In the genomic region with DNA sequence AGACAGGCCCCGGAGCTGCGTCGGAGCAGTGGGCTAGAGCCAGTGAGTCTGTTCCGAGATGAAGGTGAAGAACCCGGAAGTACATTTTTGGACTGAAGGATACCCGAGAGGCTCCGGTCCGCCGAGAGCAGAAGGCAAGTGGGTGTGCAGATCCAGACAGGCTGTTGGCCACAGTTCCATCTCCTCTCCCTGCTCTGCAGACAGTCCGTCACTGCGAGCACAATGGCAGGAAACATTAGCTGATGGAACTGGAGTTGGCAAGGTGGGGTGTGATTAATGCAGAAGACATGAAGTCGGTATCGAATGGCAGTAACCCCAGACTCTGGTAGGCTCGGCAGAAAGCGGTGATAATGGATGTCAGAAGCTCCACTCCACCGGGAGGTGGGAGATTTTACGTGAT, we compare ENCODE assay signal across 9 mouse cellular contexts. TPM values are rescaled to one million over a fixed set of nuclear protein-coding genes. Genes with fewer than 3 reads are reported as not detected.
DNase-seq lines count a peak whose midpoint lies in the region; ATAC-seq and TF ChIP-seq lines count a peak whose summit lies in the region.
"Had no signal": no experiment of that assay in that cellular context is flagged by ENCODE, and none has a peak within 500 bp of the region (broad histone marks: within the 10 kb centered on the region; RNA-seq: fewer than 3 reads in every experiment).

No protein-coding gene starts in this region.

- H3K4me3 ChIP-seq in gastrocnemius, adult 2 months: peak overlapping the region; percentile 57
- no peak overlapping the region for H3K4me3 ChIP-seq in kidney, embryonic 15.5 days (replicated peaks)
- H3K4me3 ChIP-seq in liver, embryonic 12.5 days: no peak overlapping the region

- H3K27me3 ChIP-seq in kidney, embryonic 15.5 days: peaks cover 8% of the 10 kb centered on the region; the same call in 1 of the 2 replicates
- peaks cover 3% of the 10 kb centered on the region; the same call in 1 of the 2 replicates for H3K27me3 ChIP-seq in liver, embryonic 12.5 days (replicated peaks)

- H3K36me3 ChIP-seq in kidney, embryonic 15.5 days: no peaks in the 10 kb centered on the region
- H3K36me3 ChIP-seq in liver, embryonic 12.5 days: no peaks in the 10 kb centered on the region

- WGBS in kidney, embryonic 15.5 days: 33% methylated on average over 17 of the region's 17 CpGs
- WGBS in liver, embryonic 12.5 days (ENCODE audit: insufficient replicate concordance): 66% methylated on average over 17 of the region's 17 CpGs

- H3K4me1 ChIP-seq in kidney, embryonic 15.5 days: peaks cover 38% of the 10 kb centered on the region
- H3K4me1 ChIP-seq in liver, embryonic 12.5 days: 0 out of 2 replicates have a peak, but pooled peaks cover 3% of the 10 kb centered on the region

- peak overlapping the region; percentile 33 for H3K4me2 ChIP-seq in kidney, embryonic 15.5 days
- H3K4me2 ChIP-seq in liver, embryonic 12.5 days: no peak overlapping the region

- DNase-seq in gastrocnemius, adult 2 months: peak; percentile 43
- no peak for DNase-seq in gastrocnemius, postnatal 10 days
- peak; percentile 58 to 63 for DNase-seq in right cerebral cortex, adult 2 months (ENCODE audit: low spot score in 2 of 2)
- DNase-seq in right cerebral cortex, postnatal 14 days: no peak
- DNase-seq in thymus, postnatal 10 days (ENCODE audit: low spot score in 2 of 2): no peak
- no peak for DNase-seq in frontal cortex, postnatal 14 days (ENCODE audit: low spot score in 2 of 2)
- DNase-seq: liver had no signal

- no peak overlapping the region for H3K27ac ChIP-seq in gastrocnemius, adult 2 months
- H3K27ac ChIP-seq in kidney, embryonic 15.5 days: no peak overlapping the region
- H3K27ac ChIP-seq in liver, embryonic 12.5 days: no peak overlapping the region

- H3K9me3 ChIP-seq in kidney, embryonic 15.5 days (replicated peaks): no peaks in the 10 kb centered on the region
- H3K9me3 ChIP-seq in liver, embryonic 12.5 days (replicated peaks): no peaks in the 10 kb centered on the region

- TF ChIP-seq CTCF in gastrocnemius, adult 2 months (IDR thresholded peaks at IDR 0.05): no peak

- H3K9ac ChIP-seq in kidney, embryonic 15.5 days: no peak overlapping the region
- H3K9ac ChIP-seq in liver, embryonic 12.5 days: no peak overlapping the region

- intact Hi-C loops in gastrocnemius, adult 2 months (cut with DNase I): no loop called here

- peak; percentile 54; the same call in 1 of the 2 replicates for ATAC-seq in kidney, embryonic 15.5 days (replicated peaks; ENCODE audit: low FRiP score)
- ATAC-seq in liver, embryonic 12.5 days: no peak

RNA-seq across cellular contexts. Expression of gene Vps8, which starts 20.9 kb away (rescaled TPM):
- 1 to 10 TPM; 7.7 to 7.8 TPM for total RNA-seq in gastrocnemius, adult 2 months (2021)
- total RNA-seq in gastrocnemius, postnatal 10 days (2021): 10 to 100 TPM; 10.6 to 12.2 TPM
- polyA plus RNA-seq in kidney, embryonic 15.5 days (2015; fragmentation: Nextera tagmentation; extraction: Ambion mirVana): 14.1 and 15.5 TPM in 2 replicates
- 10.0 and 11.5 TPM in 2 replicates for polyA plus RNA-seq in liver, embryonic 12.5 days (2016; fragmentation: Nextera tagmentation; extraction: Ambion mirVana)

Comparison
In these comparisons a context has a peak if more than half of its experiments do, and no peak if none do; other contexts are left out.
1. DNase-seq: peak in gastrocnemius, adult 2 months (single experiment) and right cerebral cortex, adult 2 months (2 of 2); none in gastrocnemius, postnatal 10 days (single experiment), right cerebral cortex, postnatal 14 days (single experiment), thymus, postnatal 10 days (0 of 2) and frontal cortex, postnatal 14 days (0 of 2).